Mouse (Mus musculus) forebrain, embryonic 15.5 days (tissue): ENCODE measurements around the gene Foxj2. TPM values are rescaled to one million over a fixed set of nuclear protein-coding genes. Genes with fewer than 3 reads are reported as not detected.

Source experiments
- ATAC-seq: fragments of 200-750 bp; cut with Nextera tagmentation; replicated peaks from 2 replicates; pipeline ENCODE4 v1.8.0; 2017; ENCODE audit warnings: mild to moderate bottlenecking, moderate TSS enrichment, moderate library complexity
- H3K27ac ChIP-seq: fragments of 300-500 bp; sonication (generic); replicated peaks from 2 replicates; pipeline ENCODE4 v1.5.1; 2015; ENCODE audit warnings: mild to moderate bottlenecking, inconsistent platforms
- H3K27me3 ChIP-seq: fragments of 300-500 bp; sonication (generic); 2 replicates; pipeline ENCODE4 v1.6.1; 2015; ENCODE audit warnings: inconsistent platforms
- H3K36me3 ChIP-seq: fragments of 300-500 bp; sonication (generic); 2 replicates; pipeline ENCODE4 v1.6.1; 2015; ENCODE audit warnings: mild to moderate bottlenecking, inconsistent platforms
- H3K4me1 ChIP-seq: fragments of 300-500 bp; sonication (generic); 2 replicates; pipeline ENCODE4 v1.6.1; 2015; ENCODE audit warnings: inconsistent platforms
- H3K4me2 ChIP-seq: fragments of 300-500 bp; sonication (generic); replicated peaks from 2 replicates; pipeline ENCODE4 v1.6.1; 2015; ENCODE audit warnings: mild to moderate bottlenecking, inconsistent platforms
- H3K4me3 ChIP-seq: fragments of 300-500 bp; sonication (generic); 2 replicates; pipeline ENCODE4 v1.5.1; 2015; ENCODE audit warnings: mild to moderate bottlenecking, inconsistent platforms
- H3K9ac ChIP-seq: fragments of 300-500 bp; sonication (generic); replicated peaks from 2 replicates; pipeline ENCODE4 v1.6.1; 2015; ENCODE audit warnings: mild to moderate bottlenecking, inconsistent platforms
- H3K9me3 ChIP-seq: fragments of 300-500 bp; sonication (generic); 2 replicates; pipeline ENCODE4 v1.6.1; 2016; ENCODE audit warnings: inconsistent platforms
- WGBS: fragments of 180-500 bp; shearing (Covaris S2); methylation state at CpG from one replicate; pipeline ENCODE4 v1.1.7; 2015; ENCODE audit warnings: mixed read lengths; 5-methylcytosine and 5-hydroxymethylcytosine counted together
- polyA plus RNA-seq: library from polyadenylated mRNA; unstranded; fragments of >200 nt; fragmentation: Nextera tagmentation; extraction: Ambion mirVana; gene quantifications from 2 replicates; pipeline ENCODE4 v1.2.1, GENCODE M21; 2015

Foxj2 gene
- polyA plus RNA-seq, 1 experiment from 2014 or later, result 6.8 TPM

GRCm38 (mm10) chr6:122854552-122854951 lies 34.8 kb downstream of the Foxj2 start:
- Histone ChIP-seq H3K27ac (no peak overlapping the region), H3K9ac (no peak overlapping the region), H3K4me3 (no peak overlapping the region), H3K4me2 (no peak overlapping the region), H3K4me1 (no peaks in the 10 kb centered on the region), H3K27me3 (no peaks in the 10 kb centered on the region), H3K9me3 (no peaks in the 10 kb centered on the region), H3K36me3 (no peaks in the 10 kb centered on the region)
- no peak for ATAC-seq
- 85% methylated on average over 12 of the region's 12 CpGs for WGBS

GRCm38 (mm10) chr6:122855955-122856354 lies 36.2 kb downstream of the Foxj2 start, which contains the start of gene C3ar1:
C3ar1 (minus strand) TSS chr6:122856161.
- Histone ChIP-seq H3K9ac (no peak within 1 kb of the TSS), H3K27me3 (no peaks in the 10 kb centered on the region), H3K4me3 (no peak within 1 kb of the TSS), H3K4me1 (no peaks in the 10 kb centered on the region), H3K4me2 (no peak within 1 kb of the TSS), H3K27ac (no peak within 1 kb of the TSS), H3K36me3 (no peaks in the 10 kb centered on the region), H3K9me3 (no peaks in the 10 kb centered on the region)
- no peak for ATAC-seq
- WGBS, result 83% methylated on average over 7 of the region's 7 CpGs

- Histone ChIP-seq H3K4me3 (no peak overlapping the region), H3K9me3 (no peaks in the 10 kb centered on the region), H3K4me1 (no peaks in the 10 kb centered on the region), H3K9ac (no peak overlapping the region), H3K27me3 (no peaks in the 10 kb centered on the region), H3K4me2 (no peak overlapping the region), H3K27ac (no peak overlapping the region), H3K36me3 (no peaks in the 10 kb centered on the region)
- no peak for ATAC-seq
- 85% methylated on average over 6 of the region's 6 CpGs for WGBS
These were observed 42.7 kb downstream of the Foxj2 start for GRCm38 (mm10) chr6:122862434-122862833.

GRCm38 (mm10) chr6:122862871-122863270 lies 43.2 kb downstream of the Foxj2 start:
- no peak overlapping the region for H3K4me2 ChIP-seq
- no peaks in the 10 kb centered on the region for H3K36me3 ChIP-seq
- no peak overlapping the region for H3K4me3 ChIP-seq
- no peaks in the 10 kb centered on the region for H3K27me3 ChIP-seq
- H3K9me3 ChIP-seq, result no peaks in the 10 kb centered on the region
- no peak overlapping the region for H3K9ac ChIP-seq
- no peaks in the 10 kb centered on the region for H3K4me1 ChIP-seq
- H3K27ac ChIP-seq, result no peak overlapping the region
- no peak for ATAC-seq
- 92% methylated on average over 1 of the region's 1 CpGs for WGBS

- no peaks in the 10 kb centered on the region for H3K36me3 ChIP-seq
- no peak overlapping the region for H3K4me2 ChIP-seq
- H3K9ac ChIP-seq, result no peak overlapping the region
- no peaks in the 10 kb centered on the region for H3K27me3 ChIP-seq
- H3K4me1 ChIP-seq, result no peaks in the 10 kb centered on the region
- H3K27ac ChIP-seq, result no peak overlapping the region
- WGBS, result 69% methylated on average over 4 of the region's 4 CpGs
- ATAC-seq, result no peak
- H3K4me3 ChIP-seq, result no peak overlapping the region
- H3K9me3 ChIP-seq, result no peaks in the 10 kb centered on the region
These were observed 48.2 kb downstream of the Foxj2 start for GRCm38 (mm10) chr6:122867914-122868313.

GRCm38 (mm10) chr6:122869846-122870245 lies 50.1 kb downstream of the Foxj2 start:
- no peaks in the 10 kb centered on the region for H3K9me3 ChIP-seq
- no peak overlapping the region for H3K4me2 ChIP-seq
- no peaks in the 10 kb centered on the region for H3K27me3 ChIP-seq
- H3K27ac ChIP-seq, result no peak overlapping the region
- no peaks in the 10 kb centered on the region for H3K36me3 ChIP-seq
- no peak overlapping the region for H3K9ac ChIP-seq
- H3K4me1 ChIP-seq, result no peaks in the 10 kb centered on the region
- whole genome bisulfite sequencing, result 89% methylated on average over 11 of the region's 11 CpGs
- H3K4me3 ChIP-seq, result no peak overlapping the region
- no peak for ATAC-seq

- Histone ChIP-seq H3K4me3 (no peak overlapping the region), H3K4me1 (peaks cover 18% of the 10 kb centered on the region), H3K9me3 (no peaks in the 10 kb centered on the region), H3K4me2 (no peak overlapping the region), H3K27ac (no peak overlapping the region), H3K27me3 (no peaks in the 10 kb centered on the region), H3K36me3 (peaks cover 9% of the 10 kb centered on the region; the same call in 1 of the 2 replicates), H3K9ac (no peak overlapping the region)
- no peak for ATAC-seq
- 97% methylated on average over 5 of the region's 5 CpGs for WGBS
These were observed 53.1 kb downstream of the Foxj2 start for GRCm38 (mm10) chr6:122872800-122873199.

GRCm38 (mm10) chr6:122873871-122874719 lies 54.4 kb downstream of the Foxj2 start, which contains the start of gene Necap1:
Necap1 (plus strand) TSS chr6:122874474.
- H3K27me3 ChIP-seq, result no peaks in the 10 kb centered on the region
- H3K9ac ChIP-seq, result peak within 1 kb of the TSS; percentile 95
- H3K36me3 ChIP-seq, result peaks cover 11% of the 10 kb centered on the region; the same call in 1 of the 2 replicates
- no peaks in the 10 kb centered on the region for H3K9me3 ChIP-seq
- H3K4me3 ChIP-seq, result peak within 1 kb of the TSS; percentile 95
- H3K4me1 ChIP-seq, result peaks cover 18% of the 10 kb centered on the region
- ATAC-seq, result peak; percentile 97
- H3K4me2 ChIP-seq, result peak within 1 kb of the TSS; percentile 52
- 6% methylated on average over 43 of the region's 43 CpGs for WGBS
- H3K27ac ChIP-seq, result peak within 1 kb of the TSS; percentile 95

- peak; percentile 74 for ATAC-seq
- Histone ChIP-seq H3K9me3 (no peaks in the 10 kb centered on the region), H3K36me3 (peaks cover 12% of the 10 kb centered on the region; the same call in 1 of the 2 replicates), H3K9ac (peak overlapping the region; percentile 95), H3K27ac (peak overlapping the region; percentile 95), H3K4me3 (peak overlapping the region; percentile 95), H3K27me3 (no peaks in the 10 kb centered on the region), H3K4me2 (peak overlapping the region; percentile 52), H3K4me1 (peaks cover 18% of the 10 kb centered on the region)
- under 1% methylated on average over 31 of the region's 31 CpGs for WGBS
These were observed 55.1 kb downstream of the Foxj2 start for GRCm38 (mm10) chr6:122874720-122875389.

- Histone ChIP-seq H3K4me1 (peaks cover 18% of the 10 kb centered on the region), H3K27ac (no peak overlapping the region), H3K36me3 (peaks cover 54% of the 10 kb centered on the region), H3K27me3 (no peaks in the 10 kb centered on the region), H3K9me3 (no peaks in the 10 kb centered on the region), H3K4me3 (no peak overlapping the region), H3K4me2 (no peak overlapping the region), H3K9ac (no peak overlapping the region)
- ATAC-seq, result no peak
- 94% methylated on average over 7 of the region's 7 CpGs for WGBS
These were observed 59.5 kb downstream of the Foxj2 start for GRCm38 (mm10) chr6:122879141-122879735.

GRCm38 (mm10) chr6:122879781-122880505 lies 60.2 kb downstream of the Foxj2 start:
- H3K27me3 ChIP-seq, result no peaks in the 10 kb centered on the region
- peaks cover 18% of the 10 kb centered on the region for H3K4me1 ChIP-seq
- H3K9ac ChIP-seq, result no peak overlapping the region
- no peak overlapping the region for H3K4me2 ChIP-seq
- no peak overlapping the region for H3K4me3 ChIP-seq
- no peak for ATAC-seq
- H3K36me3 ChIP-seq, result peaks cover 61% of the 10 kb centered on the region
- H3K9me3 ChIP-seq, result no peaks in the 10 kb centered on the region
- 89% methylated on average over 7 of the region's 7 CpGs for WGBS
- H3K27ac ChIP-seq, result no peak overlapping the region
